Mouse (Mus musculus) yolk sac, embryonic 10.5 days (tissue): Measurements from ENCODE around the gene Serpinb12.
"Not testable (repeated sequence)": the region's sequence is repeated elsewhere in the genome, so short reads cannot be mapped to it uniquely, and the experiment has no call there.

Source experiments
- DNase-seq: peaks from one replicate; pipeline ENCODE4 v3.0.0-alpha.2; 2017; ENCODE audit warnings: low spot score

Gene Serpinb12

DNA sequence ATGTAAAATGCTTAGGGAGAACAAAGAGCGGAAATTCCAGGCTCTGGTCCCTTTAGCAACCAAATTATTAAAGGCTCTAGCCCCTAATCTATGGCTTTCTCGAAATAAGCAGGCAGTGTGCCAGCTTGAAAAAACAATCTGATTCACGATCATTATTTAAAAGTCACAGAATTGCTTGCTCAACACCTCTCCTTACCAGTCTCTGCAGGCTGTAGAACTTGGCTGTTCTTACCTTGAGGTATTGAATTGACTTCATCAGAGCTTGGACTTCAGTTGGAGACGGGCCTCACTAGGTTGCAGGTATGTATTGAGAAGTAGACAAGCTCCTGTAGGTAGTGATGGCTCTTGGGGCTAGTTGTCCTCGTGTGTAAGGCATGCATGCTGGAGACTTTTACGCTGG is at the start of gene Serpinb12:
Serpinb12 (plus strand) TSS at position 185 of the 400 bp plus-strand sequence.
- DNase-seq: no peak

DNA sequence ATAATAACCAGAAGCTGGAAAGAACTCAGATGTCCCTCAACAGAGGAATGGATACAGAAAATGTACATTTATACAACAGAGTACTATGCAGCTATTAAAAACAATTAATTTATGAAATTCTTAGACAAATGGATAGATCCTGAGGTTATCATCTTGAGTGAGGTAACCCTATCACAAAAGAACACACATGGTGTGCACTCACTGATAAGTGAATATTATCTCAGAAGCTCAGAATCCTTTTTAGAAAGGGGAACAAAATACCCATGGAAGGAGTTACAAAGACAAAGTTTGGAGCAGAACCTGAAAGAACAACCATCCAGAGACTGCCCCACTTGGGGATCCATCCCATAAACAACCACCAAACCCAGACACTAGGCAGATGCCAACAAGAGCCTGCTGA is 39.1 kb upstream of the Serpinb12 start:
- DNase-seq: not testable (repeated sequence)

DNA sequence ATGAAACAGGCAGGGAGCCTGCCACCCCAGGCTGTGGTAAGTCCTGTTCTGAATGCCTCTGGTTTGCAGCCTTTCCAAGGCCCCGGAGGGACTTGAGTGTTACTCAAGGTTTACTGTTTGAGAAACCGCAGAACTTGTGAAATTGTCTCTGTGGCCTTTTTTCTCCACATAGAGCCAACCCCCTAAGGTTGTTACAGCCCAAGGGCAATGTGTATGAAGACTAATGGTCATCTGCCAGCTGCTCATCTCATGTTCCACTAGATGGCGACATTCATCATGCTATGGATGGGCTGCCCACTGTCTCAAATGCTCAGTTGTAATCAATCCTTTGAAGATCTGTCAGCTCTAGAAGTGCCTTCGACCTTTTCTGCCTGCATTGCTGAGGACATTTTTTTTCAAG is 32.8 kb upstream of the Serpinb12 start:
- DNase-seq: no peak

DNA sequence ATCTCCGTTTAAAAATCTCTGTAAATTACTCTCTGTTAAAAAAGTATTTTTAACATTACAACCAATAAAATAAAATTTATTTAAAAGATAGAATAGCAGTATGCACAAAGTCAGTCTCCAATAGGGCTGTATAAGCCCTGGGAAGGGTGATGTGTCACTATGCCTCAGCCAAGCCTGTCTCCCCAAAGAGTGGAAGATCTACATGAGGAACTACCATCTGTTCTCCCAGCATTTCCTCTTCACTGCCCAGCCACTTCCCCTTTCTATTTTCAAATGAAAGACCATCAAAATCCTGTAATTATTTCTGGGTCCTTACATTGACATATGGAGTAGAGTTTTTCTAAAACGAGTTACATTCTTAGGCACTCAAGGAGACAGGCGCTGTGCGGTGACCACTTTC is 2.3 kb upstream of the Serpinb12 start:
- DNase-seq: no peak

DNA sequence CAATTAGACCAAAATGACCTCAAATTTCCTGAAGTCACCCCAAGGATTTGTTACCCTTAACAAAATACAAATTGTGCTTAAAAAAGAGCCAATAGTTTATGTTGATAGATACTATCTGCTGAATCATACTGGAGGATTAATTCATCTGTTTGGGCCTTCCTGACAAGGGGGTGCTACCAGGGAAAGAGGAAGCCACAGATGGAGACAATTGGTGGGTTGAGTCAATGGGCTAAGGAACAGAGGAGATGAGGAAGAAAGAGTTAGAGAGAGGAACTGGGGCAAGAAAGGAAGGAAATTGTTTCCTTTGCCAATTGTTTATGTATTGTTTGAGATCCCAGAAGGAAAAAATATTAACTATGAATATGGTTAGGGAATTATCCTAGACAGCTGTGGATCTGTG is 591 bp upstream of the Serpinb12 start:
- no peak for DNase-seq

DNA sequence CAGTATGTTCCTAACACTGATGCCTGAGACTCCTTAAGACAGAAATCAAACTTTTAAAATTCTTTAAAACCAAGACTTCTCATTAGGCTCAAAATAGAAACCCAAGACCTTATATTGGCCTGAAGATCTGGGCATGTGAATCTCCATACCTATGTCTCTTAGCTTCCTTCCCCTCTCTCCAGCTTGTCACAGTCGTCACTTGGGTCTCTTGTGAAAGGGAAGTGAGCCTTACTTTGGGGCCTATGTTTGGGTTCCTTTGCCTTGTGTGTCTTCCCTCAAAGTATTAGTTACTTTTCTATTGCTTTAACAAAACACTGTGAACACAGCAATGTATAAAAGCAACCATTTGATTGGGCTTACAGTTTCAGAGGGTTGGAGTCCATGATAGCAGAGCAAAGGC is 13.0 kb downstream of the Serpinb12 start:
- no peak for DNase-seq

DNA sequence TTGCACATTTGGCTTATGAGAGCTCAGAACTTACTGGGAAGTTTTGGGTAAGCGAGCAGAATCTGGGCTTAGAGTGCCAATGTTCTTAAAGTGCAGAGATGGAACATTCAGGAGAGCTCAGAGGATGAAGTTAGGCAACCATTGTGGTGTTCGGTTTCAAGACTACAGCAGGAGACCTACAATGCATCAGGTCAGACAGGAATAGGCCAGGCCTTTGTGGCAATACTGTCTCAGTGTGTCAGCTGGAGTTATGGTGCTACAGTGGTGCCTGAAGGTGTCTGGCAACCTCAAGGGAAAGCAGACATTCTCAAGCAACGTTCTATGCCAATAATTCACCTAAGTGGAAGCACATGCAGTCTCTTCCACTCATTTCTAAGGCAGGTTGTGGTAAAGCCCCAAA is 25.7 kb downstream of the Serpinb12 start:
- no peak for DNase-seq

DNA sequence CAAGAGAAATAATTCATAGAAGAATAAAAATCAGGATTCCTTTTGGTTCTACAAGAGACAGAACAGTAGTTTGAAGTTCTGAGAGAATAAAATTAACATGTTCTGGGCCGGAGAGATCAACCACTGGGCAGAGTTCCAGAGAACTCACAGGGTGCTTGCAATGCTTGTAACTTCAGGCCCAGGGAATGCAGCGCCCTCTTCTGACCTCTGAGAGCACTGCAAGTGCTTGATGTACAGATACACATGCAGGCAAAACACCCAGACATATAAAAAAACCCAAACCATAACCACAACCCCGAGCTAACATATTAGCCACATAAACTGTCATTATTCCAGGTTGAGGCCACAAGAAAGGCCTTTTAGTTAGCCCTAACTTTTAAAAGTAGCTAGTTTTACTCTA is 26.8 kb downstream of the Serpinb12 start:
- DNase-seq: no peak

DNA sequence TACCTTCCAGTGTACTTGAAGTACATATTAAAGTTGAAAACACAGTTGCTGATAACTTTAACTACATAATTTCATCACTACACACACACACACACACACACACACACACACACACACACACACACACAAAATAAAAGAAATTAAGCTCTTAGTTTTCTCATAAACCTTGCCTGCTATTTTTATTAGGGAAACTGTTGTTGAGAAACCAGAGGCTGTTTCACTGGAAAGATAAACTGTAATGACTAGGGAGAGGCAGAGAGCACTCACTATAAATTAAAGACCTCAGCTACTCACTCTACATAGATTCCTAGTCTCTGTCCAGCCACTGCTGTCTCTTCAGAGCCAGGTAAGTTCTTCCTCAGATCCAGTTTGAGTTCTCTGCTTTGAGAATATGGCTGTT is 46.4 kb downstream of the Serpinb12 start, which contains the start of gene Serpinb13:
Serpinb13 (plus strand) TSS at position 301 of the 400 bp plus-strand sequence.
- no peak for DNase-seq

DNA sequence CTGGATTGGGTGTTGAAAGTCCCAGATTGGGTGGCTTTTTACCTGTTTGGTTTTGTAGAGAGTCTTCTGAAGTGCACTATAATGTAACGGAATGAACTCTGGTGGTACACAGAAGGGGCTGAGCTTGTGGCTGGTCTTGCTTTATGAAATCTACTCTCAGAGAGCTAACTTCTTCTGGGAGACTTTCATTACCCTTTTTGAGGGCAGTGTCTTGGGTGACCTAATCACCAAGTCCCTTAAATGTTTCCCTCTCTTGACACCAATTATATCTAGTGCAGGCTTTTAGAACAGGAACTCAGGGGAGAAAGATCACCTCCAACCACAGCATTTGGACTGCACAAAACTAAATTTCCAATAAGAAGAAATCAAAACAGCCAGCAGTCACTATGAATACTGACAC is 48.8 kb downstream of the Serpinb12 start:
- no peak for DNase-seq

DNA sequence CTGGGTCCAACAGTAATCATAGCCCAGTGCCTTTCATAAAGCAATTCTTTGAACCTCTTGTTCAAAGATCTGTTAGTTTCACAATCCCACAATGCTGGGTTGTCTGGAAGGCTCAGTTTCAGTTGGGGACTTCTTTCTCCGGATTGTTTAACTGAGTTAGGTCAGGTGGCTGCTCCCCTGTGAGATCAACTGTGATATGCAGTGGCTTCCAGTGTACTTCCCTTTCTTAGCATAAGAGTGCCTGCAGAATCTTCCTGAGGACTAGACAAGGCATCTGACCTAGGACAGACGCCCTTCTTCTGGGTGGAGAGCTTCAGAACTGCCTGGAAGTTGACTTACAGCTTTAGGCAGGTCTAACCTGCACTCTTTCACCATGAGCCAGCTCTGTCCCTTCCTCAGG is 49.6 kb downstream of the Serpinb12 start:
- no peak for DNase-seq

DNA sequence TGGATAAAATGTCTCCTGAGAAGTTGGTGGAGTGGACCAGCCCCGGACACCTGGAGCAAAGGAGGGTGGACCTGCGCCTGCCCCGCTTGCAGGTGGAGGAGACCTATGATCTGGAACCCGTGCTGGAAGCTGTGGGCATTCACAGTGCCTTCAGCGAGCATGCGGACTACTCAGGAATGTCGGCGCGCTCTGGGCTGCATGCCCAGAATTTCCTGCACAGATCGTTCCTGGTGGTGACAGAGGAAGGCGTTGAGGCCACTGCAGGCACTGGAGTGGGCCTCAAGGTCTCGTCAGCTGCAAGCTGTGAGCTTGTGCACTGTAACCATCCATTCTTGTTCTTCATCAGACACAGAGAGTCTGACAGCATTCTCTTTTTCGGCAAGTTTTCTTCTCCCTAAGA is 66.2 kb downstream of the Serpinb12 start:
- no peak for DNase-seq

DNA sequence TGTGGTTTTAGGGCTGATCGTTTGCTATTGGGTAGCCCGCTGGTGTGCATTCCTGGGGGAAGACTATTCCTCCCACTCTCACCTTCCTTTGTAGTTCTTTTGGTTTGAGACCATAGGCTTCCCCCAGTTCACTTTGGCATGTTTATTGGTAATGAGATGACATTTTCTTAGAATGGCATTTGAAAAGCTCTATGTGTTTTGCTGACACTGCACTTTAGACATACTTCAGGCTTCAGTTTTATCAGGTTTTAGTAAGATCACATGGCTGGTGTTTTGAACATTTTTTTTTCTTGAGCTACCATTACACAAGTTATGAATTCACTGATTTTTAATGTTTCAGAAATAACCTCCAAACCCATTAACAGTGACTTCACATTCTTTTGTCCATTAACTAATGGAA is 67.5 kb downstream of the Serpinb12 start:
- no peak for DNase-seq

DNA sequence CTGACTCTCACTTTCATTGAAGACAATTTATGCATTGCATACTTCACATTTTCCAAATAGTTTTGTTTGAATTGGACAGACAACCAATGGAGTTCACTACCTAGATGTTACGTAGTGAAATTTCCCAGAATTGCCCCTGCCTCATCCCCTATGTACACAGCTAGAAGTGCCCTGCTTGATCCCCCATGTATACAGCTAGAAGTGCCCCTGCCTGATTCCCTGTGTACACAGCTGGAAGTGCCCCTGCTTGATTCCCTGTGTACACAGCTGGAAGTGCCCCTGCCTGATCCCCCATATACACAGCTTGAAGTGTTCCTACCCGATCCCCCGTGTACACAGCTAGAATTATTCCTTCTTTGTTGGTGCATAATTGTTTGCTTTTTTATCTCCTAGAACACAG is 72.1 kb downstream of the Serpinb12 start:
- DNase-seq: no peak
